Mouse (Mus musculus) hindbrain, embryonic 12.5 days (tissue): ENCODE measurements around the gene Cd70. TPM values are rescaled to one million over a fixed set of nuclear protein-coding genes. Genes with fewer than 3 reads are reported as not detected.

ENCODE experiments used
- ATAC-seq: fragments of 200-750 bp; cut with Nextera tagmentation; 2 replicates; pipeline ENCODE4 v1.8.0; 2017; ENCODE audit warnings: moderate TSS enrichment; ENCODE audit not compliant: low FRiP score
- H3K27ac ChIP-seq: fragments of 300-500 bp; sonication (generic); 2 replicates; pipeline ENCODE4 v1.5.1; 2016; ENCODE audit warnings: mild to moderate bottlenecking
- H3K27me3 ChIP-seq: fragments of 300-500 bp; sonication (generic); 2 replicates; pipeline ENCODE4 v1.6.1; 2016; ENCODE audit warnings: mild to moderate bottlenecking
- H3K36me3 ChIP-seq: fragments of 300-500 bp; sonication (generic); 2 replicates; pipeline ENCODE4 v1.6.1; 2016; ENCODE audit warnings: mild to moderate bottlenecking
- H3K4me1 ChIP-seq: fragments of 300-500 bp; sonication (generic); 2 replicates; pipeline ENCODE4 v1.6.1; 2016
- H3K4me2 ChIP-seq: fragments of 300-500 bp; sonication (generic); replicated peaks from 2 replicates; pipeline ENCODE4 v1.6.1; 2016; ENCODE audit warnings: mild to moderate bottlenecking
- H3K4me3 ChIP-seq: fragments of 300-500 bp; sonication (generic); 2 replicates; pipeline ENCODE4 v1.5.1; 2016; ENCODE audit warnings: mild to moderate bottlenecking
- H3K9ac ChIP-seq: fragments of 300-500 bp; sonication (generic); 2 replicates; pipeline ENCODE4 v1.6.1; 2016; ENCODE audit warnings: mild to moderate bottlenecking, moderate library complexity
- H3K9me3 ChIP-seq: fragments of 300-500 bp; sonication (generic); replicated peaks from 2 replicates; pipeline ENCODE4 v1.6.1; 2016; ENCODE audit warnings: mild to moderate bottlenecking
- WGBS: fragments of 180-500 bp; shearing (Covaris S2); methylation state at CpG from one replicate; pipeline ENCODE4 v1.1.7; 2016; 5-methylcytosine and 5-hydroxymethylcytosine counted together
- polyA plus RNA-seq: library from polyadenylated mRNA; unstranded; fragments of >200 nt; fragmentation: Nextera tagmentation; extraction: Ambion mirVana; gene quantifications from 2 replicates; pipeline ENCODE4 v1.2.1, GENCODE M21; 2016

Cd70 gene
- polyA plus RNA-seq, 1 experiment from 2014 or later = not detected

DNA sequence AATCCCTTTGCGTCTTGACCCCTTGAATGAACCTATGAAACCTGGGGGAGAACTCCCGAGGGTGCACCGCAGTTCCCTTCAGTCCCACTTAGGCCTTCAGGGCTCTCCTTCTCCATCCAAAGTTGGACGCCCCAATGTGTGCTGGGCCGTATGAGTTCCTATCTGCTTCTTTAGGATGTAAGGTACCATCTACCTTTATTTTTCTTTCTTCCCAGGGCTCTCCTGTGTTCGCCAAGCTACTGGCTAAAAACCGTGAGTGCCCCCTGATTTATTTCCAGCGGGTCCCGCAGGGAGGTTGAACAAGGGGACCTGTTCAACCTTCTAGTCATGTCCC is 43.6 kb downstream of the Cd70 start:
- ATAC-seq = no peak; the same call in 1 of the 2 replicates
- peaks cover 21% of the 10 kb centered on the region for H3K4me1 ChIP-seq
- no peaks in the 10 kb centered on the region for H3K9me3 ChIP-seq
- no peaks in the 10 kb centered on the region for H3K27me3 ChIP-seq
- no peak overlapping the region for H3K27ac ChIP-seq
- peak overlapping the region; percentile 75 for H3K9ac ChIP-seq
- 6% methylated on average over 9 of the region's 9 CpGs for WGBS
- H3K4me2 ChIP-seq = peak overlapping the region; percentile 90
- H3K4me3 ChIP-seq = peak overlapping the region; percentile 60
- H3K36me3 ChIP-seq = no peaks in the 10 kb centered on the region

DNA sequence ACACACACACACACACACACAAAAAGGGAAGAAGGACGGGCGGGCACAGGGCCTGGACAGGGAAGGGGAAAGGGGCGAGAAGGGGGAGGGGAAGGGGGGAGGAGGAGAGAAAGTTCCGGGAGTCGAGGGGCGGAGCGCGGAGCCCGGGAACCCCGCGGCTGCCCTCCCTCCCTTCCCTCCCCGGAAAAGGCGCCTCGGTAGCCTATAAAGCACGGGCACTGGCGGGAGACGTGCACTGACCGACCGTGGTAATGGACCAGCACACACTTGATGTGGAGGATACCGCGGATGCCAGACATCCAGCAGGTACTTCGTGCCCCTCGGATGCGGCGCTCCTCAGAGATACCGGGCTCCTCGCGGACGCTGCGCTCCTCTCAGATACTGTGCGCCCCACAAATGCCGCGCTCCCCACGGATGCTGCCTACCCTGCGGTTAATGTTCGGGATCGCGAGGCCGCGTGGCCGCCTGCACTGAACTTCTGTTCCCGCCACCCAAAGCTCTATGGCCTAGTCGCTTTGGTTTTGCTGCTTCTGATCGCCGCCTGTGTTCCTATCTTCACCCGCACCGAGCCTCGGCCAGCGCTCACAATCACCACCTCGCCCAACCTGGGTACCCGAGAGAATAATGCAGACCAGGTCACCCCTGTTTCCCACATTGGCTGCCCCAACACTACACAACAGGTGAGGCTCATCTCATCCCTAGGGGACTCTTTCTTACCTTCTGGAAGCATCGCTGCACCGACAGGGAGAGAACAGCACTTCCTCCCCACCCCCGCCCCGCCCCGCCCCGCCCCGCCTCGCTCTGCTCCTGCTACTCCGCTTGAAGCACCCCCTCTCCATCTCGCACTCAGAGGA is 44.2 kb downstream of the Cd70 start, which contains the start of gene Tnfsf9:
TSS of gene Tnfsf9 (plus strand) at position 145 of the 854 bp plus-strand sequence.
- peak within 1 kb of the TSS; percentile 60 for H3K4me3 ChIP-seq
- peak; percentile 84 for ATAC-seq
- H3K36me3 ChIP-seq = no peaks in the 10 kb centered on the region
- H3K27me3 ChIP-seq = no peaks in the 10 kb centered on the region
- H3K4me1 ChIP-seq = peaks cover 21% of the 10 kb centered on the region
- no peaks in the 10 kb centered on the region for H3K9me3 ChIP-seq
- H3K27ac ChIP-seq = no peak within 1 kb of the TSS; the same call in 1 of the 2 replicates
- peak within 1 kb of the TSS; percentile 75 for H3K9ac ChIP-seq
- H3K4me2 ChIP-seq = peak within 1 kb of the TSS; percentile 90
- 1% methylated on average over 56 of the region's 61 CpGs for WGBS

DNA sequence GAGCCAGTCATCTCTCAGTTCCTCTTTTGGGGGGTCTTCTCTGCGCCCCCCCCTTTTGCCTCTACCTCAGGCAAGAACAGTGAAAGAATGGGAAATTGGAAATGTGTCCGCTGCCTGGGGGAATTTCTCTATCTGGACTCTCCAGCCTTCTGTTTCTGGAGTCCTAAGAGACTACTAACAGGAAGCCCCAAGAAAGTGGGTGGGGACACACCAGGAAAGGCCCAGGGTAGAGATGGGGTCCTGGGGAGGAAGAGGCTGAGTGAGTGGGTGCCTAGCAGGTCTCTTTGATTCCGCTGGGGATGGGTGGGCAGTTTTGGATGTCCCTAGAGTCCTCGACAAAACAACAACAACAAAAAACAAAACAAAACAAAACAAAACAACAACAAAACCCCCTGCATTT is 45.1 kb downstream of the Cd70 start:
- Histone ChIP-seq H3K27me3 (no peaks in the 10 kb centered on the region), H3K4me3 (peak overlapping the region; percentile 60), H3K4me2 (peak overlapping the region; percentile 90), H3K27ac (no peak overlapping the region), H3K9me3 (no peaks in the 10 kb centered on the region), H3K36me3 (no peaks in the 10 kb centered on the region), H3K9ac (peak overlapping the region; percentile 75; the same call in 1 of the 2 replicates), H3K4me1 (peaks cover 21% of the 10 kb centered on the region)
- WGBS = 45% methylated on average over 4 of the region's 4 CpGs
- ATAC-seq = peak; percentile 24; the same call in 1 of the 2 replicates

DNA sequence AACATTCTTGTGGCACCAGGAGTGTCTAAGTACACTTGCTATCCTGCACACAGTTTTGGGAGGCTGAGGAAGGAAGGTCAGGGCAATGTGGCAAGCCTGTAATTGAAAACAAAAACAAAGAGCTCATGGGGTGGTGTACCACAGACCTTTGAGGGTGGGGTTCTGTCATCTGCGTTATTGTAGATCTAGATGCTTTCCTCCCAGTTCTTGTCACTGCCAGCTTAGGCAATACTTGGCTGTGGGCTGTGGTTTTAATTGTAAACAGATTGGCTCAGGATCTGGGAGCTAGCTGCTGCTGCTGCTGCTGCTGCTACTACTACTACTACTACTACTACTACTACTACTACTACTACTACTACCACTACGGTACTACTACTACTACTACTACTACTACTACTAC is 47.3 kb downstream of the Cd70 start:
- Histone ChIP-seq H3K36me3 (no peaks in the 10 kb centered on the region), H3K27ac (no peak overlapping the region), H3K9me3 (no peaks in the 10 kb centered on the region), H3K27me3 (no peaks in the 10 kb centered on the region), H3K4me2 (no peak overlapping the region), H3K9ac (no peak overlapping the region), H3K4me1 (peaks cover 21% of the 10 kb centered on the region), H3K4me3 (no peak overlapping the region)
- WGBS = 89% methylated on average over 2 of the region's 2 CpGs
- ATAC-seq = no peak

DNA sequence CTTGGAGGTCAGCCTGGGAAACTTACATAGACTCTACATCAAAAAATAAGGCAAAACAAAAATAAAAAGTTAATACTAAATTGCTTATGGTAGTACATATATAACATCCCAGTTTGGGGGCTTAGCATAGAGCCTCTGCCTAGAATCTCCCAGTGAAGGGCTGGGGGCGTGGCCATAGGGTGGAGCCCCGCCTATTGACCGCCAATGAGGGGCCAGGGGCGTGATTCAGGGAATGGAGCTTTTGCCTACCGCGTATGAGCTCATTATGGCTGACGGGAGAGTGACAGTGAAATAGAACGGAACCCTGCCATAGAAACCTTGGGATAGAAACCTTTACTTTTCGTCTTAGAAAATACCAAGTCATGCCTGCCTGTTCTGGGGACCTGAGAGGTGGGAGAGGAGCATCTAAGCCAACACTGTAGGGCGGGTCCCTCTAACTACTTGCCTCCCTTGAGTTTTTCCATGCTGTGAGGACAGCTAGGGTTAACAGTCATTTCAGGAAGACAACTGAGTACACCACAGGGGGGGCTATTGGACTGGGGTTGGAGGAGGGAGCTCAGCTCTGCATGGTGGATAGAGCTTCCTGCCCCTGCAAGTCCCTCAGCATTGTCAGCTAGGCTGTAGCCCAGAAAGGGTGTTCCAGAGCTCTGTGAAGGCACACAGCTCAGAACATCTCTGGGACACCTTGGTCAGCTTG is 49.8 kb downstream of the Cd70 start:
- Histone ChIP-seq H3K4me2 (no peak overlapping the region), H3K9me3 (no peaks in the 10 kb centered on the region), H3K4me1 (peaks cover 16% of the 10 kb centered on the region), H3K9ac (no peak overlapping the region), H3K27ac (no peak overlapping the region), H3K4me3 (no peak overlapping the region), H3K36me3 (no peaks in the 10 kb centered on the region), H3K27me3 (peaks cover 6% of the 10 kb centered on the region)
- no peak for ATAC-seq
- WGBS = 8% methylated on average over 10 of the region's 10 CpGs

DNA sequence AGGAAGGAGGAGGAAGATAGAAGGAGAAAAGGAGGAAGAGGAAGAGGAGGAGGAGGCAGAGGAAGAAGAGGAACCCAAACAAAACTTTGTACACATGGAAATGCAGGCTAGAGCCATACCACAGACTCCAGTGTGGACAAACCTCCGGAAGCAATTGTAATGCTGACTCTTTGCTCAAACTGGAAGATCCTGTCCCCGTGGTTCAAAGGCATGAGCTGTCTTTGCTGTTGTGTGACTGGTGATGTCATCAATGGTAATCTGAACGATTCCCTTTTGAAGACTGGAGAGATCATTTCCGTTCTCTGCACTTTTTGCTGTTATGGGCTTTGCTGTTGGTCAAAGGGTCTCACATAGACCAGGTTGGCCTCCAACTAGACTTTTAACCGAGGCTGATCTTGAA is 51.3 kb downstream of the Cd70 start:
- WGBS = 85% methylated on average over 5 of the region's 5 CpGs
- no peak for ATAC-seq
- peaks cover 6% of the 10 kb centered on the region for H3K27me3 ChIP-seq

DNA sequence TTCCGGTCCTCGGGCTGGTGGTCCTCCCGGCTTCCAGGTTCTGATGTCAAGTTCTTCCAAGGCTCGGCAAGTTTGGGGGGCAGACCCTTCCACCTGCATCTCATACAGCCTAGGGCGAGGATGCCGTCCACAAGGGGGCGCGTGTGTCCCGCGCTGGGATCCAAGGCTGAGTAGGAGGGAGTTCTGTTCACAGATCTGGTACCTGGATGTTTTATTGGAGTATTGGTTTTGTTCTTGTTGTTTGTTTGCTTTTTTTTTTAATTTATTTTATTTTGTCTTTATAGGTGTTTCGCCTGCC is 53.0 kb downstream of the Cd70 start:
- Histone ChIP-seq H3K27ac (no peak overlapping the region), H3K4me1 (peaks cover 10% of the 10 kb centered on the region), H3K4me3 (no peak overlapping the region), H3K9me3 (0 out of 2 replicates have a peak, but pooled peaks cover 3% of the 10 kb centered on the region), H3K27me3 (peaks cover 6% of the 10 kb centered on the region), H3K9ac (no peak overlapping the region), H3K36me3 (no peaks in the 10 kb centered on the region), H3K4me2 (peak overlapping the region; percentile 45)
- WGBS = under 1% methylated on average over 11 of the region's 11 CpGs
- ATAC-seq = peak; percentile 82

More for the DNA sequence above, 51.3 kb downstream of the Cd70 start:
- Histone ChIP-seq H3K27ac (no peak overlapping the region), H3K36me3 (no peaks in the 10 kb centered on the region), H3K9me3 (no peaks in the 10 kb centered on the region), H3K4me1 (peaks cover 10% of the 10 kb centered on the region), H3K4me2 (no peak overlapping the region), H3K9ac (no peak overlapping the region), H3K4me3 (no peak overlapping the region)

Other genes starting within 250 kb of the Cd70 start
- gene Mllt1, start 214.4 kb downstream of the Cd70 start, polyA plus RNA-seq = 100 and 102 TPM in 2 replicates
- gene Acer1, start 167.7 kb downstream of the Cd70 start, polyA plus RNA-seq = not detected in 2 replicates
- 121 and 136 TPM in 2 replicates for gene Clpp, start 159.5 kb downstream of the Cd70 start, polyA plus RNA-seq
- 32.8 and 34.6 TPM in 2 replicates for gene Alkbh7, start 152.4 kb downstream of the Cd70 start, polyA plus RNA-seq
- 0.56 and 0.68 TPM in 2 replicates for gene Pspn, start 149.8 kb downstream of the Cd70 start, polyA plus RNA-seq
- 62.6 and 67.0 TPM in 2 replicates for gene Gtf2f1, start 138.5 kb downstream of the Cd70 start, polyA plus RNA-seq
- gene Gm17949, start 138.3 kb downstream of the Cd70 start, polyA plus RNA-seq = 0.52 TPM in 1 of 2 replicates, not detected in the other
- gene Khsrp, start 118.3 kb downstream of the Cd70 start, polyA plus RNA-seq = 63.4 and 66.5 TPM in 2 replicates
- not detected in 2 replicates for gene Slc25a41, start 108.1 kb downstream of the Cd70 start, polyA plus RNA-seq
- gene Crb3, start 90.7 kb downstream of the Cd70 start, polyA plus RNA-seq = 2.7 and 3.8 TPM in 2 replicates
- 18.7 and 22.5 TPM in 2 replicates for gene Slc25a23, start 89.9 kb downstream of the Cd70 start, polyA plus RNA-seq
- 3.2 and 3.7 TPM in 2 replicates for gene Dennd1c, start 71.3 kb downstream of the Cd70 start, polyA plus RNA-seq
- 197 and 227 TPM in 2 replicates for gene Tubb4a, start 62.0 kb downstream of the Cd70 start, polyA plus RNA-seq
- 5.8 and 6.1 TPM in 2 replicates for gene Tnfsf9, start 44.5 kb downstream of the Cd70 start, polyA plus RNA-seq
- gene Tnfsf14, start 44.4 kb upstream of the Cd70 start, polyA plus RNA-seq = not detected in 2 replicates
- 0.76 and 1.2 TPM in 2 replicates for gene C3, start 78.4 kb upstream of the Cd70 start, polyA plus RNA-seq
- 24.7 and 27.1 TPM in 2 replicates for gene Gpr108, start 98.7 kb upstream of the Cd70 start, polyA plus RNA-seq
- gene Trip10, start 99.7 kb upstream of the Cd70 start, polyA plus RNA-seq = 23.5 and 23.9 TPM in 2 replicates
- 1.9 and 2.0 TPM in 2 replicates for gene Vav1, start 129.3 kb upstream of the Cd70 start, polyA plus RNA-seq
- gene Adgre1, start 208.9 kb upstream of the Cd70 start, polyA plus RNA-seq = 3.4 and 5.6 TPM in 2 replicates